Mouse (Mus musculus) intestine, postnatal 0 days (tissue): ENCODE measurements around the gene 1700003F12Rik. TPM values are rescaled to one million over a fixed set of nuclear protein-coding genes. Genes with fewer than 3 reads are reported as not detected.

Experiments used
- ATAC-seq: fragments of 200-750 bp; cut with Nextera tagmentation; 2 replicates; pipeline ENCODE4 v1.8.0; 2017; ENCODE audit warnings: mild to moderate bottlenecking, moderate TSS enrichment, moderate library complexity
- H3K27ac ChIP-seq: fragments of 300-500 bp; sonication (generic); 2 replicates; pipeline ENCODE4 v1.5.1; 2014; ENCODE audit warnings: mild to moderate bottlenecking, low read depth, low read length, moderate library complexity
- H3K27me3 ChIP-seq: fragments of 300-500 bp; sonication (generic); replicated peaks from 2 replicates; pipeline ENCODE4 v1.6.1; 2014; ENCODE audit warnings: low read length, mixed read lengths; ENCODE audit not compliant: control insufficient read depth, insufficient read depth
- H3K36me3 ChIP-seq: fragments of 300-500 bp; sonication (generic); 2 replicates; pipeline ENCODE4 v1.6.1; 2014; ENCODE audit warnings: mild to moderate bottlenecking, moderate library complexity; ENCODE audit not compliant: control insufficient read depth, insufficient read depth
- H3K4me1 ChIP-seq: fragments of 300-500 bp; sonication (generic); replicated peaks from 2 replicates; pipeline ENCODE4 v1.6.1; 2014; ENCODE audit warnings: antibody characterized with exemption, low read length, mixed read lengths; ENCODE audit not compliant: control insufficient read depth, insufficient read depth
- H3K4me2 ChIP-seq: fragments of 300-500 bp; sonication (generic); replicated peaks from 2 replicates; pipeline ENCODE4 v1.6.1; 2014; ENCODE audit warnings: low read depth, mild to moderate bottlenecking, moderate library complexity
- H3K4me3 ChIP-seq: fragments of 300-500 bp; sonication (generic); 2 replicates; pipeline ENCODE4 v1.5.1; 2014; ENCODE audit warnings: low read depth, low read length
- H3K9ac ChIP-seq: fragments of 300-500 bp; sonication (generic); 2 replicates; pipeline ENCODE4 v1.6.1; 2014; ENCODE audit warnings: mild to moderate bottlenecking, low read depth, low read length
- H3K9me3 ChIP-seq: fragments of 300-500 bp; sonication (generic); 2 replicates; pipeline ENCODE4 v1.6.1; 2016; ENCODE audit warnings: mixed run types; ENCODE audit not compliant: control insufficient read depth
- CTCF ChIP-seq: sonication (generic); IDR thresholded peaks from 2 replicates; pipeline ENCODE4 v1.5.1; 2016; ENCODE audit warnings: low read depth, mild to moderate bottlenecking, control low read depth, antibody characterized with exemption, moderate library complexity
- WGBS: fragments of 180-500 bp; shearing (Covaris S2); extraction: QIAGEN DNeasy Blood & Tissue Kit; methylation state at CpG from one replicate; pipeline ENCODE4 v1.1.7; 2014; 5-methylcytosine and 5-hydroxymethylcytosine counted together
- polyA plus RNA-seq: library from polyadenylated mRNA; unstranded; fragments of >200 nt; fragmentation: Nextera tagmentation; extraction: Ambion mirVana; gene quantifications from 2 replicates; pipeline ENCODE4 v1.2.1, GENCODE M21; 2015

The 1700003F12Rik gene
- polyA plus RNA-seq, 1 experiment from 2014 or later, result 1.6 TPM

DNA sequence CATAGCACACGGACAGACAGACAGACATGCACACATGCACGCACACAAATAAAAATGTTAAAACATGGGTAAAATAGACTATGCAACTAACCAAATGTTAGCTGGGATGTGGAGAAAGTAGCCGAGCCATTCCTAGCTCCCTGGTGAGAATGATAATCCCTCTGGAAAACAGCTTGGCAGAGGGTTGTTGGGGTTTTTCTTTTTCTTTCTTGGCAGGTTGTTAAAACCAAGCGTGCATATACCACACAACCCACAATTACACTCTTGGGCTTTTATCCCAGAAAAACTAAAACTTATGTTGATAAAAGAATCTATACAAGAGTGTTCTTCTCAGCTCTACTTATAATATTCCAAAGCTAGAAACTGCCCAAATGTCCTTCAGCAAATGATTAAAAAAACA lies 42.2 kb downstream of the 1700003F12Rik start:
- Histone ChIP-seq H3K27me3 (no peaks in the 10 kb centered on the region), H3K9me3 (no peaks in the 10 kb centered on the region), H3K4me2 (no peak overlapping the region), H3K27ac (no peak overlapping the region), H3K4me1 (no peaks in the 10 kb centered on the region), H3K36me3 (peaks cover 50% of the 10 kb centered on the region), H3K9ac (no peak overlapping the region), H3K4me3 (no peak overlapping the region)
- 90% methylated on average over 4 of the region's 4 CpGs for WGBS
- no peak for ATAC-seq
- TF ChIP-seq CTCF, result no peak

DNA sequence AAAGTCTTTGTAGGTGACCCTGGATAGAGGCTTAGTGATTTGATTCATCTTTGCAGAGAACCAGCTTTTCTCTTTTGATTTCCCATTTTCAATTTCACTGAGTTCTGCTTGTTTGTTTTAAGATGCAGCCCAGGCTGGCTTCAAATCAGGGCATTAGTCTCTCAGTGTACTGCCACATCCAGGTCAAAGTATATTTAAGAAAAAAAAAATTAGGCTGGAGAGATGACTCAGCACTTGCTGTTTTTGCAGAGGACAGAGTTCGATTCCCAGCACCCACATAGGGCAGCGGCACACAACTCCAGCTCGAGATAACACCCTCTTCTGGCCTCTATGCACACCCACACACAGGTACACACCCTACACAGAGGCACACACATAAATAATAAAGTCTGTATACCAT lies 44.4 kb downstream of the 1700003F12Rik start:
- Histone ChIP-seq H3K27me3 (no peaks in the 10 kb centered on the region), H3K9ac (no peak overlapping the region), H3K36me3 (peaks cover 67% of the 10 kb centered on the region), H3K4me1 (no peaks in the 10 kb centered on the region), H3K4me2 (no peak overlapping the region), H3K4me3 (no peak overlapping the region), H3K27ac (no peak overlapping the region), H3K9me3 (no peaks in the 10 kb centered on the region)
- TF ChIP-seq CTCF, result no peak
- no peak for ATAC-seq
- WGBS, result 73% methylated on average over 3 of the region's 3 CpGs

GRCm38 (mm10) chr2:154593025-154593424 lies 46.1 kb downstream of the 1700003F12Rik start:
- no peaks in the 10 kb centered on the region for H3K9me3 ChIP-seq
- H3K9ac ChIP-seq, result no peak overlapping the region
- no peak overlapping the region for H3K4me2 ChIP-seq
- no peaks in the 10 kb centered on the region for H3K4me1 ChIP-seq
- WGBS, result 69% methylated on average over 3 of the region's 3 CpGs
- peak; percentile 80 for TF ChIP-seq CTCF
- no peaks in the 10 kb centered on the region for H3K27me3 ChIP-seq
- no peak overlapping the region for H3K4me3 ChIP-seq
- H3K36me3 ChIP-seq, result peaks cover 50% of the 10 kb centered on the region
- no peak overlapping the region for H3K27ac ChIP-seq
- 0 out of 2 replicates have a peak, but pooled peaks have one; percentile 31 for ATAC-seq

DNA sequence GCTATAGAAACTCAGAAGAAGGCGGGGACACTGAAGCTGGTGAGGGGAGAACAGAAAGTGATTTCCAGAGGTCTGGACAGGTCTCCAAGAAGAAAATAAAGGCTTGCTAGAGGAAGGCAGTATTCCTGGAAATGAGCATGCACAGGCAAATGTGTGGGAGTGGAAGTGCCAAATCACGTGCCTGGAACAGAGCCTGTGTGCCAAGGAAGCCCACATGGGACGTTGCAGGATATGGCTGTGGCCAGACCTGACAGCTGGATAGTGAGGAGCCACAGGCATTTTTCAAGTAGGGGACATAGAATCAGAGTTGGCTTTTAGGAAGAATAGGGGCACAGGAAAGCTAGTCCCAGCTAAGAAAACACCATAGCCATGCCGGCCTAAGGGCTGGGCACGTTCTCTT lies 48.9 kb downstream of the 1700003F12Rik start:
- H3K9me3 ChIP-seq, result no peaks in the 10 kb centered on the region
- H3K27me3 ChIP-seq, result no peaks in the 10 kb centered on the region
- no peak overlapping the region for H3K4me2 ChIP-seq
- H3K36me3 ChIP-seq, result peaks cover 36% of the 10 kb centered on the region
- no peak for ATAC-seq
- no peak overlapping the region for H3K4me3 ChIP-seq
- no peaks in the 10 kb centered on the region for H3K4me1 ChIP-seq
- H3K27ac ChIP-seq, result no peak overlapping the region
- H3K9ac ChIP-seq, result no peak overlapping the region
- no peak for TF ChIP-seq CTCF
- 85% methylated on average over 5 of the region's 5 CpGs for WGBS

DNA sequence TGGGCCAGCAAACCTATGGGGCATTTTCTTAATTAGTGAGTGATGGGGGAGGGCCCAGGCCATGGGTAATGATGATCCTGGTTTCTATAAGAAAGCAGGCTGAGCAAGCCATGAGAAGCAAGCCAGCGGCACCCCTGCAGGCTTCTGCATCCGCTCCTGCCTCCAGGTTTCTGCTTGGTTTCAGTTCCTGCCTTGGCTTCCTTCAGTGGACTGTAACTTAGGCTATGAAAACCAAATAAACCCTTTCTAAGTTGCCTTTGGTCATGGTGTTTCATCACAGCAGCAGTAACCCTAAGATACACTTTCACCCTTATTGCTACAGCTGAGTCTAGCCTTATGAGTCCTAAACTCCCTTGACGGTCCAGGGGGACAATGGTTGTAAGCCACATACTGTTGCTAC lies 50.5 kb downstream of the 1700003F12Rik start:
- H3K27me3 ChIP-seq, result no peaks in the 10 kb centered on the region
- WGBS, result 89% methylated on average over 3 of the region's 3 CpGs
- H3K4me2 ChIP-seq, result no peak overlapping the region
- H3K9me3 ChIP-seq, result no peaks in the 10 kb centered on the region
- H3K27ac ChIP-seq, result no peak overlapping the region
- H3K4me1 ChIP-seq, result no peaks in the 10 kb centered on the region
- ATAC-seq, result no peak
- no peak for TF ChIP-seq CTCF
- H3K36me3 ChIP-seq, result peaks cover 28% of the 10 kb centered on the region
- no peak overlapping the region for H3K9ac ChIP-seq
- H3K4me3 ChIP-seq, result no peak overlapping the region

Other genes starting within 250 kb of the 1700003F12Rik start
- gene Bpifb9b, start 239.9 kb upstream of the 1700003F12Rik start, polyA plus RNA-seq, result not detected in 2 replicates
- gene Cdk5rap1, start 174.1 kb upstream of the 1700003F12Rik start, polyA plus RNA-seq, result 4.3 and 13.9 TPM in 2 replicates
- gene Snta1, start 139.0 kb upstream of the 1700003F12Rik start, polyA plus RNA-seq, result 4.9 and 7.7 TPM in 2 replicates
- gene Cbfa2t2, start 110.6 kb upstream of the 1700003F12Rik start, polyA plus RNA-seq, result 7.8 and 9.1 TPM in 2 replicates
- not detected in 2 replicates for gene Actl10, start 4.7 kb downstream of the 1700003F12Rik start, polyA plus RNA-seq
- 0.29 and 0.58 TPM in 2 replicates for gene Necab3, start 11.8 kb downstream of the 1700003F12Rik start, polyA plus RNA-seq
- gene E2f1, start 22.8 kb downstream of the 1700003F12Rik start, polyA plus RNA-seq, result 5.5 and 5.9 TPM in 2 replicates
- 62.5 and 66.6 TPM in 2 replicates for gene Pxmp4, start 56.6 kb downstream of the 1700003F12Rik start, polyA plus RNA-seq
- gene Zfp341, start 66.2 kb downstream of the 1700003F12Rik start, polyA plus RNA-seq, result 0.17 and 0.44 TPM in 2 replicates
- 0.26 TPM in 1 of 2 replicates, not detected in the other for gene 4930519P11Rik, start 66.4 kb downstream of the 1700003F12Rik start, polyA plus RNA-seq
- gene Chmp4b, start 104.6 kb downstream of the 1700003F12Rik start, polyA plus RNA-seq, result 60.8 and 62.4 TPM in 2 replicates
- not detected in 2 replicates for gene Gm14214, start 222.9 kb downstream of the 1700003F12Rik start, polyA plus RNA-seq
- gene Raly, start 244.0 kb downstream of the 1700003F12Rik start, polyA plus RNA-seq, result 20.1 and 20.5 TPM in 2 replicates
- 0.18 TPM in 1 of 2 replicates, not detected in the other for gene a, start 244.3 kb downstream of the 1700003F12Rik start, polyA plus RNA-seq